Comparison of ENCODE assay signal across 12 mouse cellular contexts in genomic region chr5:74205509-74205908, GRCm38 (mm10). TPM values are rescaled to one million over a fixed set of nuclear protein-coding genes. Genes with fewer than 3 reads are reported as not detected.
DNase-seq lines count a peak whose midpoint lies in the region; ATAC-seq lines count a peak whose summit lies in the region.
"Had no signal": no experiment of that assay in that cellular context is flagged by ENCODE, and none has a peak within 500 bp of the region (broad histone marks: within the 10 kb centered on the region; RNA-seq: fewer than 3 reads in every experiment).

No protein-coding gene starts in this region.

- ATAC-seq in lung, embryonic 16.5 days (ENCODE audit: low read depth) = no peak
- ATAC-seq in liver, embryonic 12.5 days = no peak

- peak overlapping the region; percentile 89 for H3K27ac ChIP-seq in heart, embryonic 10.5 days
- no peak overlapping the region for H3K27ac ChIP-seq in lung, embryonic 16.5 days (ENCODE audit: low read length)
- no peak overlapping the region for H3K27ac ChIP-seq in liver, embryonic 12.5 days
- H3K27ac ChIP-seq: liver, embryonic 13.5 days had no signal

- H3K27me3 ChIP-seq in heart, embryonic 10.5 days (ENCODE audit: insufficient read depth, poor library complexity, severe bottlenecking) = no peaks in the 10 kb centered on the region
- no peaks in the 10 kb centered on the region for H3K27me3 ChIP-seq in lung, embryonic 16.5 days (ENCODE audit: control insufficient read depth, insufficient read depth, low read depth, low read length)
- H3K27me3 ChIP-seq in liver, embryonic 12.5 days (replicated peaks) = no peaks in the 10 kb centered on the region
- H3K27me3 ChIP-seq: liver, embryonic 13.5 days had no signal

- no peak overlapping the region for H3K4me2 ChIP-seq in lung, embryonic 16.5 days (ENCODE audit: low read depth, low read length)
- H3K4me2 ChIP-seq in liver, embryonic 12.5 days = no peak overlapping the region
- H3K4me2 ChIP-seq: liver, embryonic 13.5 days had no signal

- H3K4me1 ChIP-seq in heart, embryonic 10.5 days = peaks cover 76% of the 10 kb centered on the region
- H3K4me1 ChIP-seq in lung, embryonic 16.5 days (replicated peaks; ENCODE audit: control insufficient read depth, insufficient read depth, low read length) = peaks cover 18% of the 10 kb centered on the region
- H3K4me1 ChIP-seq in liver, embryonic 12.5 days = no peaks in the 10 kb centered on the region

- 30% methylated on average over 8 of the region's 8 CpGs for WGBS in heart, embryonic 10.5 days
- 28% methylated on average over 8 of the region's 8 CpGs for WGBS in lung, embryonic 16.5 days
- WGBS in liver, embryonic 12.5 days (ENCODE audit: insufficient replicate concordance) = 53% methylated on average over 8 of the region's 8 CpGs

- peaks cover 3% of the 10 kb centered on the region; the same call in 1 of the 2 replicates for H3K36me3 ChIP-seq in heart, embryonic 10.5 days
- no peaks in the 10 kb centered on the region for H3K36me3 ChIP-seq in lung, embryonic 16.5 days (ENCODE audit: control insufficient read depth, insufficient read depth, low read length)
- no peaks in the 10 kb centered on the region for H3K36me3 ChIP-seq in liver, embryonic 12.5 days
- H3K36me3 ChIP-seq: liver, embryonic 13.5 days had no signal

- 0 out of 2 replicates have a peak overlapping the region, but pooled peaks have one; percentile 1 for H3K9ac ChIP-seq in lung, embryonic 16.5 days (ENCODE audit: low read length)
- no peak overlapping the region for H3K9ac ChIP-seq in liver, embryonic 12.5 days
- H3K9ac ChIP-seq: liver, embryonic 13.5 days had no signal

- H3K9me3 ChIP-seq in heart, embryonic 10.5 days = no peaks in the 10 kb centered on the region
- H3K9me3 ChIP-seq in lung, embryonic 16.5 days (ENCODE audit: control insufficient read depth, low read length) = no peaks in the 10 kb centered on the region
- H3K9me3 ChIP-seq in liver, embryonic 12.5 days (replicated peaks) = no peaks in the 10 kb centered on the region
- H3K9me3 ChIP-seq: liver, embryonic 13.5 days had no signal

- no peak for DNase-seq in heart, embryonic 10.5 days (ENCODE audit: low spot score)
- no peak for DNase-seq in heart, adult 9 months (ENCODE audit: low spot score in 2 of 2)
- no peak for DNase-seq in lung, adult 18-20 months
- DNase-seq in embryo, embryonic 10.5 days (ENCODE audit: low spot score) = peak; percentile 55
- peak; percentile 56 for DNase-seq in mesoderm, embryonic 11.5 days (ENCODE audit: low read depth, low spot score)
- no peak for DNase-seq in right cerebral cortex, adult 2 months (ENCODE audit: low spot score in 2 of 2)
- DNase-seq: kidney, postnatal 4 days; liver, embryonic 13.5 days had no signal

- 0 out of 2 replicates have a peak overlapping the region, but pooled peaks have one; percentile 4 for H3K4me3 ChIP-seq in heart, embryonic 10.5 days
- H3K4me3 ChIP-seq in lung, embryonic 16.5 days (ENCODE audit: low read length) = no peak overlapping the region
- H3K4me3 ChIP-seq in liver, embryonic 12.5 days = no peak overlapping the region
- H3K4me3 ChIP-seq: erythroblast, embryonic 14.5 days; liver, embryonic 13.5 days; megakaryocyte, embryonic 14.5 days had no signal

RNA-seq across cellular contexts. Expression of gene Rasl11b, which starts 10.4 kb away (rescaled TPM):
- 58.3 and 65.9 TPM in 2 replicates for polyA plus RNA-seq in heart, embryonic 10.5 days (2016; fragmentation: Nextera tagmentation; extraction: Ambion mirVana)
- 182 and 188 TPM in 2 replicates for polyA plus RNA-seq in lung, embryonic 16.5 days (2015; fragmentation: Nextera tagmentation; extraction: Ambion mirVana)
- polyA plus RNA-seq in liver, embryonic 12.5 days (2016; fragmentation: Nextera tagmentation; extraction: Ambion mirVana) = 5.9 and 7.0 TPM in 2 replicates
- polyA plus RNA-seq: erythroblast, embryonic 14.5 days had no signal

Comparison
In these comparisons a context has a peak if more than half of its experiments do, and no peak if none do; other contexts are left out.
1. DNase-seq: peak in embryo, embryonic 10.5 days (single experiment) and mesoderm, embryonic 11.5 days (single experiment); none in heart, embryonic 10.5 days (single experiment), heart, adult 9 months (0 of 2), lung, adult 18-20 months (0 of 2) and right cerebral cortex, adult 2 months (0 of 2).